Mouse (Mus musculus) thymus, adult 2 months (tissue): ENCODE measurements at regions not wholly inside any gene's neighbourhood (a gene's known extent, or its start where the extent isn't known, plus 50 kb on each side); places are given as distances from the start of the nearest gene placed in this dataset.

Source experiments
- CTCF ChIP-seq: fragments of 200-500 bp; IDR thresholded peaks from 2 replicates; pipeline ENCODE4 v1.5.1; 2012; ENCODE audit warnings: mild to moderate bottlenecking, control low read depth, low read length, moderate library complexity, borderline replicate concordance; ENCODE audit not compliant: control insufficient read depth, poor library complexity, insufficient read depth; ENCODE audit errors: extremely low read depth
- POLR2A ChIP-seq: fragments of 200-500 bp; IDR thresholded peaks from 2 replicates; pipeline ENCODE4 v1.6.1; 2012; ENCODE audit warnings: mild to moderate bottlenecking, low read length, control low read depth, moderate library complexity; ENCODE audit not compliant: control insufficient read depth, poor library complexity, insufficient read depth; ENCODE audit errors: extremely low read depth

GRCm38 (mm10) chr17:45215067-45216049 lies 218.2 kb downstream of the Cdc5l start:
- TF ChIP-seq CTCF: no peak
- no peak for TF ChIP-seq POLR2A
